Mouse (Mus musculus) A20 (cell line): ENCODE results near the gene Inhbe.

Source experiments
- DNase-seq: peaks from one replicate; pipeline ENCODE4 v3.0.0-alpha.2; 2011; ENCODE audit warnings: low read depth, low spot score

Gene Inhbe

GRCm38 (mm10) chr10:127353909-127354895 is at the start of gene Inhbe:
TSS of gene Inhbe (minus strand) at chr10:127354411.
- DNase-seq, result no peak

GRCm38 (mm10) chr10:127391774-127392173 is 37.6 kb upstream of the Inhbe start:
- DNase-seq, result peak; percentile 48

- DNase-seq, result peak; percentile 16
Measured at GRCm38 (mm10) chr10:127381743-127382134, 27.5 kb upstream of the Inhbe start.

GRCm38 (mm10) chr10:127380767-127381742 is 26.8 kb upstream of the Inhbe start:
- DNase-seq, result peak; percentile 86

GRCm38 (mm10) chr10:127380251-127380691 is 26.1 kb upstream of the Inhbe start, which contains the start of gene R3hdm2:
TSS of gene R3hdm2 (plus strand) at chr10:127380327.
- peak; percentile 92 for DNase-seq

- no peak for DNase-seq
Measured at GRCm38 (mm10) chr10:127379654-127380053, 25.4 kb upstream of the Inhbe start.

- DNase-seq, result no peak
Measured at GRCm38 (mm10) chr10:127377700-127378099, 23.5 kb upstream of the Inhbe start.

- no peak for DNase-seq
Measured at GRCm38 (mm10) chr10:127371023-127371422, 16.8 kb upstream of the Inhbe start.

- no peak for DNase-seq
Measured at GRCm38 (mm10) chr10:127369834-127370820, 15.9 kb upstream of the Inhbe start, which contains the start of gene Inhbc. TSS of gene Inhbc (minus strand) at chr10:127370431.

GRCm38 (mm10) chr10:127368273-127368672 is 14.1 kb upstream of the Inhbe start:
- no peak for DNase-seq

GRCm38 (mm10) chr10:127367116-127367515 is 12.9 kb upstream of the Inhbe start:
- no peak for DNase-seq

GRCm38 (mm10) chr10:127360714-127361113 is 6.5 kb upstream of the Inhbe start:
- DNase-seq, result peak; percentile 23

- DNase-seq, result no peak
Measured at GRCm38 (mm10) chr10:127355336-127355735, 1.1 kb upstream of the Inhbe start.

- DNase-seq, result no peak
Measured at GRCm38 (mm10) chr10:127352766-127353165, 1.4 kb downstream of the Inhbe start.

GRCm38 (mm10) chr10:127352187-127352586 is 2.0 kb downstream of the Inhbe start:
- DNase-seq, result peak; percentile 47

- peak; percentile 48 for DNase-seq
Measured at GRCm38 (mm10) chr10:127351719-127352118, 2.5 kb downstream of the Inhbe start.

GRCm38 (mm10) chr10:127351285-127351595 is 3.0 kb downstream of the Inhbe start:
- DNase-seq, result no peak

GRCm38 (mm10) chr10:127350594-127351284 is 3.5 kb downstream of the Inhbe start:
- DNase-seq, result peak; percentile 81

GRCm38 (mm10) chr10:127349810-127350209 is 4.4 kb downstream of the Inhbe start:
- no peak for DNase-seq

- DNase-seq, result peak; percentile 49
Measured at GRCm38 (mm10) chr10:127348957-127349356, 5.3 kb downstream of the Inhbe start.
